26 mouse cellular contexts compared by ENCODE assay signal in genomic region chr15:61927385-61928120, GRCm38 (mm10).
DNase-seq lines count a peak whose midpoint lies in the region; ATAC-seq lines count a peak whose summit lies in the region.
"Had no signal": no experiment of that assay in that cellular context is flagged by ENCODE, and none has a peak within 500 bp of the region (broad histone marks: within the 10 kb centered on the region; RNA-seq: fewer than 3 reads in every experiment).

No protein-coding gene starts in this region.

- no peak overlapping the region for H3K9ac ChIP-seq in neural tube, embryonic 13.5 days
- no peak overlapping the region for H3K9ac ChIP-seq in neural tube, embryonic 14.5 days (replicated peaks; ENCODE audit: low read depth, low read length)
- no peak overlapping the region for H3K9ac ChIP-seq in intestine, embryonic 15.5 days
- H3K9ac ChIP-seq: forebrain, embryonic 13.5 days; hindbrain, embryonic 13.5 days had no signal

- DNase-seq in neural tube, embryonic 10.5 days (ENCODE audit: extremely low spot score, low spot score): no peak
- peak; percentile 65 for DNase-seq in R1 (ENCODE audit: low read depth, low spot score)
- DNase-seq in cerebellum, adult 18-20 months: no peak
- DNase-seq: adrenal gland, postnatal 25 days; B cell, adult 2 months; cerebellum, adult 11-12 months; cerebellum, adult 9-10 months; cerebellum, postnatal 14 days; gastrocnemius, postnatal 10 days; gastrocnemius, postnatal 36 days; heart, postnatal 36 days had no signal

- no peaks in the 10 kb centered on the region for H3K36me3 ChIP-seq in neural tube, embryonic 13.5 days
- no peaks in the 10 kb centered on the region for H3K36me3 ChIP-seq in neural tube, embryonic 14.5 days (ENCODE audit: control insufficient read depth, insufficient read depth, low read length)
- H3K36me3 ChIP-seq in intestine, embryonic 15.5 days: no peaks in the 10 kb centered on the region
- H3K36me3 ChIP-seq: forebrain, embryonic 10.5 days; G1E; hindbrain, embryonic 10.5 days; hindbrain, embryonic 13.5 days had no signal

- ATAC-seq in neural tube, embryonic 13.5 days (ENCODE audit: low read depth): no peak
- ATAC-seq in neural tube, embryonic 14.5 days (ENCODE audit: low read depth): peak; percentile 66
- ATAC-seq in megakaryocyte, adult 5-6 weeks (ENCODE audit: poor library complexity, severe bottlenecking): no peak
- ATAC-seq in intestine, embryonic 15.5 days: no peak
- ATAC-seq: forebrain, embryonic 13.5 days; forebrain, embryonic 16.5 days; hindbrain, embryonic 16.5 days; intestine, embryonic 16.5 days; Patski had no signal

- no peak overlapping the region for H3K4me3 ChIP-seq in neural tube, embryonic 13.5 days
- H3K4me3 ChIP-seq in neural tube, embryonic 14.5 days (ENCODE audit: low read depth, low read length): no peak overlapping the region
- H3K4me3 ChIP-seq in intestine, embryonic 15.5 days (replicated peaks): no peak overlapping the region
- H3K4me3 ChIP-seq: forebrain, embryonic 10.5 days; forebrain, embryonic 13.5 days; hindbrain, embryonic 10.5 days; hindbrain, embryonic 13.5 days had no signal

- no peaks in the 10 kb centered on the region for H3K27me3 ChIP-seq in neural tube, embryonic 13.5 days
- no peaks in the 10 kb centered on the region for H3K27me3 ChIP-seq in neural tube, embryonic 14.5 days (ENCODE audit: control insufficient read depth, insufficient read depth, low read length)
- H3K27me3 ChIP-seq in intestine, embryonic 15.5 days (replicated peaks): no peaks in the 10 kb centered on the region
- H3K27me3 ChIP-seq: CH12.LX; forebrain, embryonic 13.5 days; hindbrain, embryonic 13.5 days; Patski had no signal

- no peaks in the 10 kb centered on the region for H3K9me3 ChIP-seq in neural tube, embryonic 13.5 days
- no peaks in the 10 kb centered on the region for H3K9me3 ChIP-seq in neural tube, embryonic 14.5 days (ENCODE audit: control insufficient read depth, low read length)
- no peaks in the 10 kb centered on the region for H3K9me3 ChIP-seq in intestine, embryonic 15.5 days
- H3K9me3 ChIP-seq: forebrain, embryonic 10.5 days; forebrain, embryonic 13.5 days; G1E; hindbrain, embryonic 10.5 days; hindbrain, embryonic 13.5 days had no signal

- H3K27ac ChIP-seq in neural tube, embryonic 13.5 days (replicated peaks): 0 out of 2 replicates have a peak overlapping the region, but pooled peaks have one; percentile 38
- no peak overlapping the region for H3K27ac ChIP-seq in neural tube, embryonic 14.5 days (ENCODE audit: low read depth, low read length)
- H3K27ac ChIP-seq in intestine, embryonic 15.5 days: no peak overlapping the region
- H3K27ac ChIP-seq: forebrain, embryonic 10.5 days; forebrain, embryonic 13.5 days; hindbrain, embryonic 10.5 days; hindbrain, embryonic 13.5 days had no signal

- no peak overlapping the region for H3K4me2 ChIP-seq in neural tube, embryonic 13.5 days
- H3K4me2 ChIP-seq in neural tube, embryonic 14.5 days (ENCODE audit: low read depth, low read length): no peak overlapping the region
- no peak overlapping the region for H3K4me2 ChIP-seq in intestine, embryonic 15.5 days (replicated peaks)
- H3K4me2 ChIP-seq: forebrain, embryonic 13.5 days; heart, embryonic 11.5 days; hindbrain, embryonic 13.5 days had no signal

- peaks cover 7% of the 10 kb centered on the region for H3K4me1 ChIP-seq in neural tube, embryonic 13.5 days (replicated peaks)
- no peaks in the 10 kb centered on the region for H3K4me1 ChIP-seq in neural tube, embryonic 14.5 days (ENCODE audit: control insufficient read depth, insufficient read depth, low read length)
- H3K4me1 ChIP-seq in intestine, embryonic 15.5 days (replicated peaks): no peaks in the 10 kb centered on the region
- H3K4me1 ChIP-seq: forebrain, embryonic 10.5 days; forebrain, embryonic 13.5 days; hindbrain, embryonic 10.5 days; hindbrain, embryonic 13.5 days had no signal

- WGBS in neural tube, embryonic 13.5 days: 63% methylated on average over 15 of the region's 15 CpGs
- WGBS in neural tube, embryonic 14.5 days: 50% methylated on average over 15 of the region's 15 CpGs
- 84% methylated on average over 15 of the region's 15 CpGs for WGBS in intestine, embryonic 15.5 days
